Mouse (Mus musculus): ENCODE results near the gene Cltc.
A peak's percentile ranks its signal among the peaks of the same experiment; 100 is the strongest.

Cltc gene

GRCm38 (mm10) chr11:86683395-86684125, 73.8 kb downstream of the Cltc start, which contains the start of the genes Vmp1 and Ptrh2:
Gene Vmp1 (minus strand): TSS chr11:86683836.
Gene Ptrh2 (plus strand): TSS chr11:86683985.
- DNase-seq (ENCODE audit: low read depth, low spot score), result peak; percentile 98

DNA sequence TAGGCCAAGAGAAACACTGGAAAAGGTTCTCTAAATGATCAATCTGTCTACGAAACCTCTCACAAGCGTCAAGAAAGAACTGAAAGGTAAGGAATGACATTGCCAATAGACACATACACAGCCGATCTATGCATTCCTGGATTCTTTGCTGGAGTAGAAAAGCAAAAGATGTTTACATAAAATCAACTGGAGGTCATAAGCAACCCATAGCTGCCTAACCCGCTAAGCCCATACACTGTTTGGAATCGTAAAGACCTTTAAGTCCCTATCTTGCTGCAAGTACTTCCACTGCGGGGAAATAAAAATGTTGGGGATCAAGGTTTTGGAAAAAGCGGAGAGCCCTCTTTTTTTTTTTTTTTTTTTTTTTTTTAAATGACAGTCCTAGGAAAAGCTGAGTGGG, 74.5 kb downstream of the Cltc start:
- DNase-seq (ENCODE audit: low read depth, low spot score), result no peak

- DNase-seq (ENCODE audit: low read depth, low spot score), result no peak
Observed at GRCm38 (mm10) chr11:86681423-86681822, 75.9 kb downstream of the Cltc start.

DNA sequence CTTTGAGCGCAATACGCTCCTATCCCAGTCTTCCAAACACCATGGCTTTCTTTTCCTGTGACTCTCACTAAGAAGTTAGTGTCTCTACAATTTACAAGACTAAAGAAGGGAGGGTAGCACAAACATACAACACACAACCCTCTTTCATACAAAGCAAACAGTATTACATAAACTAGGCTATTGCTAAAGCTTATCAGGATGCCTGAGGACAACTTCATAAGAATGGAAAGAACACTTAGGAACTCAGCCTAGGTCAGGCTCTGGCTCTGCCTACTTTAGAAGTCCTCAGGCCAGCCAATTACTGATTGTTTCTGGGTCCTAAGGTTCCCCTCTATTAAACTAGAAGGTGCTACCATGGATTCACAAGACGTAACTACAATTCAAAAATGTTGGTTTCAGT, 76.6 kb downstream of the Cltc start:
- no peak for DNase-seq (ENCODE audit: low read depth, low spot score)

- no peak for DNase-seq (ENCODE audit: low read depth, low spot score)
Observed at GRCm38 (mm10) chr11:86678957-86679356, 78.4 kb downstream of the Cltc start.

- no peak for DNase-seq (ENCODE audit: low read depth, low spot score)
Observed at GRCm38 (mm10) chr11:86675520-86675919, 81.8 kb downstream of the Cltc start.

DNA sequence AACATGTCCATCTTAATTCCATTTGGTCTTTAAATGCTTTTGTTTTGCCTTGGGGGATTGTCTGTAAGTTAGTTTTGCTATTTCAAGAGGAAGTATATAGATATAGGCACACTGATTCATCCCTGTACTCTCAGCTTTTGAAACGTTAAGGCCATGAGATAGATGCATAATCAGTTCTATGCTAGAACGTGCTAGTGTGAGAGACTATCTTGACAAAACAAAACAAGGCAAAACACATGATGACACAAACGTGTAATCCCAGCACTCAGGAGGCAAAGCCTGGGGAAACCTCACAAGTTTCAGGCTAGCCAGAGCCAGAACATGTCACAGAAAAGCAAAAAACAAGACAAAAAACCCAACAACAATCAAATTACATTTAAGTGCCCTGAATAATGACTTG, 84.6 kb downstream of the Cltc start:
- no peak for DNase-seq (ENCODE audit: low read depth, low spot score)

DNA sequence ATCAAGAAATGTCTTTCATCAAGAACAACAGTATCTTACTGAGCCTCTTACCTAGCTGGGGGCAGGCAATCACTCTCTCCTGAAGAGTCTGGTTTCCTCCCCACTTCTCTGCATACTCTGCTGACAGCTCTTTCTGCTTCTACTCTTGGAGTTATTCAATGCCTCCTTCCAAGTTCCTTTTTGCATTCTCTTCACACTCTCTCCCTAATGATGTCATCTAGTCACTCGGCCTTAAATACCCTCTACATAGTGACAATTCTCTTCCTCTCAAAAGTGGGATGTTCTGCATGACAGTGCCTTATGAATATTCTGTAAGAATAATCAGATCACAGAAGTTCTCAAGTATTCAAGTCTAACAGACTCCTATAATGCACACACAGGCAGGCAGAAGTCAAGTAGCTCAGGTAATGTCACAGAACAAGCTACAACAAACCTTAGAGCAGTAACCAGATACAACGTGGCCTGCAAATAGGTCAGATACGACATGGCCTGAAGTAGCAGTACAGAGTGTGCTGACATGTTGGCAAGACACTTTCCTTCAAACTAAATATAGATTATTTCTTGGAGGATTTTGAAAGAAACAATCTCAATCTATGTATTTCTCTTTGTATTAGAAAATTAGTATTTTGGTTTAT, 86.2 kb downstream of the Cltc start:
- DNase-seq (ENCODE audit: low read depth, low spot score), result peak; percentile 85

- no peak for DNase-seq (ENCODE audit: low read depth, low spot score)
Observed at GRCm38 (mm10) chr11:86668169-86668568, 89.2 kb downstream of the Cltc start.

DNA sequence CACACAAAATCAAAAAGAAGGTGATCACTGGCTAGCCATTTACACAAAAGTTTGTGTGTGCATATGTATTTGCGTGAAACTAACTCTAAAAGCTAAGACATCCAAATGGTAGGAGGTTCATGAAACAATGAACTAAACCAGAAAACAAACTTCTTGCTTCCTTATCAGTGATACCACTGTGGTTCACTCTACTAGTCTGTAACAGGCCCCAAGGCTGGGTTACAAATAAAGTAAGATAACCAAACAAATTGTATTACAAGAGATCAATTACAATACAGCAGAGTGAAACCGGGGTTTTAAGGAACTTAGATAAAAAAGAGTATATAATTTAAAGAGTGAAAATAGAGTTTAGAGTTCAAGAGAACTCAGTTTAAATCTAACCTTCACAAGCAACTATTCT, 89.8 kb downstream of the Cltc start:
- no peak for DNase-seq (ENCODE audit: low read depth, low spot score)

DNA sequence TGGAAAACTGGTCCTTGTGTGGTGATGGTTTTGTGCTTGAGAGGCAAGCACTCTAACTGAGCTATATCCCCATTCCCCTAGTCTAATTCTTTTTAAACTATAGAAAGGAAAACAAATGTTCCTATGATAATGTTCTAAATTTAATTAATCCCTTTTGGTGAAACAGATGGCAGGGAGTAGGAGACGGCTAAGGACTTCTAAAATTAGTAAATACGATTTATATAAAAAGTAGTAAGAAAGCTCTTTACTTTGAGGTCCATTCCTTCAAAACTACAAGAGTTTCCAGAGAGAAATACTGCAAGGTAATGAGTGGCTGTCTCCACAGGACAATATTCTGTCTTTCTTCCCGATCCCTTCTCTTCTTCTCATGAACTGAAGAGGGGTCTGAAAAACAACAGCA, 93.0 kb downstream of the Cltc start:
- peak; percentile 49 for DNase-seq (ENCODE audit: low read depth, low spot score)

GRCm38 (mm10) chr11:86663977-86664376, 93.4 kb downstream of the Cltc start:
- DNase-seq (ENCODE audit: low read depth, low spot score), result no peak

GRCm38 (mm10) chr11:86662986-86663895, 94.1 kb downstream of the Cltc start:
- DNase-seq (ENCODE audit: low read depth, low spot score), result no peak

DNA sequence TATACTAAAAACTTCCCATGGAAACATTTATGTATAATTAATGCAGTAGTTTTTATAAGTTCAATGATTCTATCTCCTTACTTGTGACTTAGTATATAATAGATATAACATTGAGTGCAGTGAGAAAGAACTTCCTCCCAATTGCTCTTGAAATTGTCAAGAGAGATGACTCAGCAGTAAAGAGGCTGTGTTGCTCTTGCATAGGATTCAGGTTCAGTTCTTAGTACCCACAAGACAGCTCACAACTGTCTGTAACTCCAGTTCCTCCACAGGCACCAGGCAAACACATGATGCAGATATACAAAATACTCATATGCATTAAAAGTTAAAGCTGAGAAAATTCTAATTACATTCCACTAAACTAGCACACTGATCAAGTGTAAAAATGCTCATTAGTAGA, 99.5 kb downstream of the Cltc start:
- no peak for DNase-seq (ENCODE audit: low read depth, low spot score)

GRCm38 (mm10) chr11:86656849-86657567, 100.4 kb downstream of the Cltc start:
- DNase-seq (ENCODE audit: low read depth, low spot score), result no peak

GRCm38 (mm10) chr11:86655671-86656070, 101.7 kb downstream of the Cltc start:
- peak; percentile 29 for DNase-seq (ENCODE audit: low read depth, low spot score)

- DNase-seq (ENCODE audit: low read depth, low spot score), result no peak
Observed at GRCm38 (mm10) chr11:86654096-86654495, 103.3 kb downstream of the Cltc start.

- peak; percentile 72 for DNase-seq (ENCODE audit: low read depth, low spot score)
Observed at GRCm38 (mm10) chr11:86653446-86653845, 103.9 kb downstream of the Cltc start.

- DNase-seq (ENCODE audit: low read depth, low spot score), result peak; percentile 24
Observed at GRCm38 (mm10) chr11:86652578-86652979, 104.8 kb downstream of the Cltc start.

DNA sequence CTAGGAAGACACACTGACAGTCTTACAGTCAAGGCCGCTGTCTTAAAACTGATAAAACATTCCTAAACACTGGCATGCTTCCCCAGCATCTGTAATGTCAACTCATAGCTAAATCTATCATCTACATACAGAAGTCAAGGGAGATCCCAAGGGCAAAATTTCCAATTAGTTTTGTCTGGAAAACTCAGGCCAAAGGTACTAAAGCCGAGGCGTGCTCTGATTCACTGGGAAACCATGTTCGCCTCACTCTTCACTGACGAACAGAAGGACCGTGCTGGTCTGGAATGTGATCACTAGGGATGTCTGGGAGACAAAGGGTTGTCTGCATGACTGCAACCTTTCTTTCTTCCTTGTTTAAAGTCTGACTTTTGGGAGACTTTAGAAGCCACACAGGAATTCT, 106.7 kb downstream of the Cltc start:
- no peak for DNase-seq (ENCODE audit: low read depth, low spot score)

- no peak for DNase-seq (ENCODE audit: low read depth, low spot score)
Observed at GRCm38 (mm10) chr11:86649542-86649941, 107.8 kb downstream of the Cltc start.

Data from brain, adult 2 months (tissue).